Mouse (Mus musculus) stomach, embryonic 15.5 days (tissue): Measurements from ENCODE around the gene Deup1. TPM values are rescaled to one million over a fixed set of nuclear protein-coding genes. Genes with fewer than 3 reads are reported as not detected.
A peak's percentile ranks its signal among the peaks of the same experiment; 100 is the strongest.

Source experiments
- ATAC-seq: fragments of 200-750 bp; cut with Nextera tagmentation; 2 replicates; pipeline ENCODE4 v1.8.0; 2017; ENCODE audit warnings: low read depth, moderate number of reproducible peaks, moderate TSS enrichment; ENCODE audit not compliant: insufficient read depth, low FRiP score
- H3K27ac ChIP-seq: fragments of 300-500 bp; sonication (generic); 2 replicates; pipeline ENCODE4 v1.5.1; 2015; ENCODE audit warnings: mild to moderate bottlenecking, inconsistent platforms
- H3K27me3 ChIP-seq: fragments of 300-500 bp; sonication (generic); replicated peaks from 2 replicates; pipeline ENCODE4 v1.6.1; 2015; ENCODE audit warnings: inconsistent platforms
- H3K36me3 ChIP-seq: fragments of 300-500 bp; sonication (generic); 2 replicates; pipeline ENCODE4 v1.6.1; 2015; ENCODE audit warnings: inconsistent platforms
- H3K4me1 ChIP-seq: fragments of 300-500 bp; sonication (generic); 2 replicates; pipeline ENCODE4 v1.6.1; 2015; ENCODE audit warnings: inconsistent platforms
- H3K4me2 ChIP-seq: fragments of 300-500 bp; sonication (generic); 2 replicates; pipeline ENCODE4 v1.6.1; 2015; ENCODE audit warnings: mild to moderate bottlenecking, inconsistent platforms
- H3K4me3 ChIP-seq: fragments of 300-500 bp; sonication (generic); replicated peaks from 2 replicates; pipeline ENCODE4 v1.5.1; 2015; ENCODE audit warnings: inconsistent platforms
- H3K9ac ChIP-seq: fragments of 300-500 bp; sonication (generic); 2 replicates; pipeline ENCODE4 v1.6.1; 2015; ENCODE audit warnings: inconsistent platforms
- H3K9me3 ChIP-seq: fragments of 300-500 bp; sonication (generic); 2 replicates; pipeline ENCODE4 v1.6.1; 2016; ENCODE audit warnings: inconsistent platforms
- WGBS: fragments of 180-500 bp; shearing (Covaris S2); methylation state at CpG from one replicate; pipeline ENCODE4 v1.1.7; 2015; 5-methylcytosine and 5-hydroxymethylcytosine counted together
- polyA plus RNA-seq: library from polyadenylated mRNA; unstranded; fragments of >200 nt; fragmentation: Nextera tagmentation; extraction: Ambion mirVana; gene quantifications from 2 replicates; pipeline ENCODE4 v1.2.1, GENCODE M21; 2015

Gene Deup1
- polyA plus RNA-seq, 1 experiment from 2014 or later, result 0.12 TPM

GRCm38 (mm10) chr9:15550461-15550961 is 77.2 kb downstream of the Deup1 start:
- H3K4me3 ChIP-seq, result no peak overlapping the region
- H3K9ac ChIP-seq, result no peak overlapping the region
- no peaks in the 10 kb centered on the region for H3K4me1 ChIP-seq
- H3K27ac ChIP-seq, result no peak overlapping the region
- no peaks in the 10 kb centered on the region for H3K9me3 ChIP-seq
- no peaks in the 10 kb centered on the region for H3K27me3 ChIP-seq
- no peak for ATAC-seq
- 64% methylated on average over 4 of the region's 4 CpGs for WGBS
- no peaks in the 10 kb centered on the region for H3K36me3 ChIP-seq
- no peak overlapping the region for H3K4me2 ChIP-seq

- WGBS, result 48% methylated on average over 5 of the region's 5 CpGs
- H3K9ac ChIP-seq, result no peak overlapping the region
- H3K4me3 ChIP-seq, result no peak overlapping the region
- peaks cover 6% of the 10 kb centered on the region; the same call in 1 of the 2 replicates for H3K4me1 ChIP-seq
- no peaks in the 10 kb centered on the region for H3K27me3 ChIP-seq
- peak overlapping the region; percentile 35; the same call in 1 of the 2 replicates for H3K27ac ChIP-seq
- H3K9me3 ChIP-seq, result no peaks in the 10 kb centered on the region
- no peaks in the 10 kb centered on the region for H3K36me3 ChIP-seq
- peak; percentile 68; the same call in 1 of the 2 replicates for ATAC-seq
- no peak overlapping the region for H3K4me2 ChIP-seq
Measured at GRCm38 (mm10) chr9:15541735-15542354, 85.9 kb downstream of the Deup1 start.

GRCm38 (mm10) chr9:15538979-15539533 is 88.7 kb downstream of the Deup1 start:
- H3K27me3 ChIP-seq, result no peaks in the 10 kb centered on the region
- peaks cover 16% of the 10 kb centered on the region for H3K4me1 ChIP-seq
- H3K4me3 ChIP-seq, result no peak overlapping the region
- H3K9ac ChIP-seq, result no peak overlapping the region
- H3K27ac ChIP-seq, result no peak overlapping the region
- 80% methylated on average over 8 of the region's 8 CpGs for WGBS
- H3K4me2 ChIP-seq, result no peak overlapping the region
- no peak for ATAC-seq
- no peaks in the 10 kb centered on the region for H3K36me3 ChIP-seq
- H3K9me3 ChIP-seq, result no peaks in the 10 kb centered on the region

- Histone ChIP-seq H3K9me3 (no peaks in the 10 kb centered on the region), H3K36me3 (no peaks in the 10 kb centered on the region), H3K9ac (no peak overlapping the region), H3K27me3 (no peaks in the 10 kb centered on the region), H3K4me1 (peaks cover 16% of the 10 kb centered on the region), H3K27ac (no peak overlapping the region), H3K4me2 (no peak overlapping the region), H3K4me3 (no peak overlapping the region)
- WGBS, result 90% methylated on average over 3 of the region's 3 CpGs
- ATAC-seq, result no peak
Measured at GRCm38 (mm10) chr9:15537455-15538048, 90.2 kb downstream of the Deup1 start.

- H3K36me3 ChIP-seq, result no peaks in the 10 kb centered on the region
- H3K9me3 ChIP-seq, result no peaks in the 10 kb centered on the region
- H3K4me1 ChIP-seq, result peaks cover 16% of the 10 kb centered on the region
- H3K4me3 ChIP-seq, result no peak overlapping the region
- no peak for ATAC-seq
- no peak overlapping the region for H3K9ac ChIP-seq
- H3K4me2 ChIP-seq, result no peak overlapping the region
- no peaks in the 10 kb centered on the region for H3K27me3 ChIP-seq
- 89% methylated on average over 5 of the region's 5 CpGs for WGBS
- no peak overlapping the region for H3K27ac ChIP-seq
Measured at GRCm38 (mm10) chr9:15536861-15537426, 90.8 kb downstream of the Deup1 start.

- H3K9ac ChIP-seq, result no peak overlapping the region
- 41% methylated on average over 5 of the region's 5 CpGs for WGBS
- no peaks in the 10 kb centered on the region for H3K9me3 ChIP-seq
- no peak overlapping the region for H3K27ac ChIP-seq
- no peak; the same call in 1 of the 2 replicates for ATAC-seq
- peaks cover 14% of the 10 kb centered on the region for H3K4me1 ChIP-seq
- no peaks in the 10 kb centered on the region for H3K27me3 ChIP-seq
- H3K36me3 ChIP-seq, result no peaks in the 10 kb centered on the region
- H3K4me2 ChIP-seq, result no peak overlapping the region
- no peak overlapping the region for H3K4me3 ChIP-seq
Measured at GRCm38 (mm10) chr9:15535418-15535817, 92.3 kb downstream of the Deup1 start.

- H3K4me3 ChIP-seq, result no peak overlapping the region
- H3K4me2 ChIP-seq, result no peak overlapping the region
- H3K4me1 ChIP-seq, result peaks cover 25% of the 10 kb centered on the region
- no peaks in the 10 kb centered on the region for H3K9me3 ChIP-seq
- no peak overlapping the region for H3K9ac ChIP-seq
- no peaks in the 10 kb centered on the region for H3K27me3 ChIP-seq
- no peak for ATAC-seq
- no peak overlapping the region for H3K27ac ChIP-seq
- H3K36me3 ChIP-seq, result no peaks in the 10 kb centered on the region
- WGBS, result 78% methylated on average over 2 of the region's 2 CpGs
Measured at GRCm38 (mm10) chr9:15534110-15534509, 93.6 kb downstream of the Deup1 start.

- no peaks in the 10 kb centered on the region for H3K9me3 ChIP-seq
- no peak overlapping the region for H3K4me2 ChIP-seq
- H3K27ac ChIP-seq, result no peak overlapping the region
- H3K4me1 ChIP-seq, result peaks cover 31% of the 10 kb centered on the region
- no peak for ATAC-seq
- no peak overlapping the region for H3K9ac ChIP-seq
- H3K27me3 ChIP-seq, result no peaks in the 10 kb centered on the region
- no peak overlapping the region for H3K4me3 ChIP-seq
- WGBS, result 76% methylated on average over 11 of the region's 11 CpGs
- H3K36me3 ChIP-seq, result no peaks in the 10 kb centered on the region
Measured at GRCm38 (mm10) chr9:15533336-15534070, 94.2 kb downstream of the Deup1 start.

- 49% methylated on average over 5 of the region's 5 CpGs for WGBS
- H3K4me3 ChIP-seq, result no peak overlapping the region
- no peak for ATAC-seq
Measured at GRCm38 (mm10) chr9:15531204-15531603, 96.5 kb downstream of the Deup1 start.

GRCm38 (mm10) chr9:15529965-15530320 is 97.8 kb downstream of the Deup1 start:
- no peak for ATAC-seq
- Histone ChIP-seq H3K4me2 (no peak overlapping the region), H3K4me1 (peaks cover 36% of the 10 kb centered on the region), H3K4me3 (no peak overlapping the region), H3K27me3 (no peaks in the 10 kb centered on the region), H3K9me3 (no peaks in the 10 kb centered on the region), H3K36me3 (no peaks in the 10 kb centered on the region), H3K27ac (peak overlapping the region; percentile 62; the same call in 1 of the 2 replicates), H3K9ac (no peak overlapping the region)
- WGBS, result 74% methylated on average over 2 of the region's 2 CpGs

More at GRCm38 (mm10) chr9:15531204-15531603, 96.5 kb downstream of the Deup1 start:
- 0 out of 2 replicates have a peak overlapping the region, but pooled peaks have one; percentile 5 for H3K27ac ChIP-seq
- H3K9ac ChIP-seq, result no peak overlapping the region
- no peaks in the 10 kb centered on the region for H3K9me3 ChIP-seq
- H3K4me1 ChIP-seq, result peaks cover 33% of the 10 kb centered on the region
- H3K27me3 ChIP-seq, result no peaks in the 10 kb centered on the region
- H3K36me3 ChIP-seq, result no peaks in the 10 kb centered on the region
- no peak overlapping the region for H3K4me2 ChIP-seq

- Histone ChIP-seq H3K36me3 (no peaks in the 10 kb centered on the region), H3K9ac (no peak overlapping the region), H3K4me2 (no peak overlapping the region), H3K9me3 (no peaks in the 10 kb centered on the region), H3K4me3 (no peak overlapping the region), H3K4me1 (peaks cover 32% of the 10 kb centered on the region), H3K27me3 (no peaks in the 10 kb centered on the region), H3K27ac (peak overlapping the region; percentile 62)
- WGBS, result 46% methylated on average over 8 of the region's 8 CpGs
- peak; percentile 71 for ATAC-seq
Measured at GRCm38 (mm10) chr9:15529275-15529964, 98.3 kb downstream of the Deup1 start.
